Mouse (Mus musculus) neural tube, embryonic 13.5 days (tissue): ENCODE measurements around the gene Col25a1. TPM values are rescaled to one million over a fixed set of nuclear protein-coding genes. Genes with fewer than 3 reads are reported as not detected.

Experiments
- ATAC-seq: fragments of 200-750 bp; cut with Nextera tagmentation; 2 replicates; pipeline ENCODE4 v1.8.0; 2017; ENCODE audit warnings: low read depth, mild to moderate bottlenecking, moderate TSS enrichment, moderate library complexity
- H3K27ac ChIP-seq: fragments of 300-500 bp; sonication (generic); replicated peaks from 2 replicates; pipeline ENCODE4 v1.5.1; 2015; ENCODE audit warnings: moderate library complexity, mild to moderate bottlenecking, inconsistent platforms
- H3K27me3 ChIP-seq: fragments of 300-500 bp; sonication (generic); 2 replicates; pipeline ENCODE4 v1.6.1; 2015; ENCODE audit warnings: mild to moderate bottlenecking, inconsistent platforms
- H3K36me3 ChIP-seq: fragments of 300-500 bp; sonication (generic); 2 replicates; pipeline ENCODE4 v1.6.1; 2015; ENCODE audit warnings: mild to moderate bottlenecking, inconsistent platforms
- H3K4me1 ChIP-seq: fragments of 300-500 bp; sonication (generic); replicated peaks from 2 replicates; pipeline ENCODE4 v1.6.1; 2015; ENCODE audit warnings: inconsistent platforms
- H3K4me2 ChIP-seq: fragments of 300-500 bp; sonication (generic); 2 replicates; pipeline ENCODE4 v1.6.1; 2015; ENCODE audit warnings: inconsistent platforms, mild to moderate bottlenecking, moderate library complexity
- H3K4me3 ChIP-seq: fragments of 300-500 bp; sonication (generic); 2 replicates; pipeline ENCODE4 v1.5.1; 2015; ENCODE audit warnings: mild to moderate bottlenecking, inconsistent platforms
- H3K9ac ChIP-seq: fragments of 300-500 bp; sonication (generic); 2 replicates; pipeline ENCODE4 v1.6.1; 2015; ENCODE audit warnings: moderate library complexity, mild to moderate bottlenecking, inconsistent platforms
- H3K9me3 ChIP-seq: fragments of 300-500 bp; sonication (generic); 2 replicates; pipeline ENCODE4 v1.6.1; 2016; ENCODE audit warnings: inconsistent platforms
- WGBS: fragments of 180-500 bp; shearing (Covaris S2); methylation state at CpG from one replicate; pipeline ENCODE4 v1.1.7; 2015; 5-methylcytosine and 5-hydroxymethylcytosine counted together
- polyA plus RNA-seq: library from polyadenylated mRNA; unstranded; fragments of >200 nt; fragmentation: Nextera tagmentation; extraction: Ambion mirVana; gene quantifications from 2 replicates; pipeline ENCODE4 v1.2.1, GENCODE M21; 2015

Col25a1 gene
- polyA plus RNA-seq, 1 experiment from 2014 or later = 3.1 TPM

GRCm38 (mm10) chr3:130401560-130401852 is 270.2 kb downstream of the Col25a1 start:
- H3K27me3 ChIP-seq = peaks cover 57% of the 10 kb centered on the region

DNA sequence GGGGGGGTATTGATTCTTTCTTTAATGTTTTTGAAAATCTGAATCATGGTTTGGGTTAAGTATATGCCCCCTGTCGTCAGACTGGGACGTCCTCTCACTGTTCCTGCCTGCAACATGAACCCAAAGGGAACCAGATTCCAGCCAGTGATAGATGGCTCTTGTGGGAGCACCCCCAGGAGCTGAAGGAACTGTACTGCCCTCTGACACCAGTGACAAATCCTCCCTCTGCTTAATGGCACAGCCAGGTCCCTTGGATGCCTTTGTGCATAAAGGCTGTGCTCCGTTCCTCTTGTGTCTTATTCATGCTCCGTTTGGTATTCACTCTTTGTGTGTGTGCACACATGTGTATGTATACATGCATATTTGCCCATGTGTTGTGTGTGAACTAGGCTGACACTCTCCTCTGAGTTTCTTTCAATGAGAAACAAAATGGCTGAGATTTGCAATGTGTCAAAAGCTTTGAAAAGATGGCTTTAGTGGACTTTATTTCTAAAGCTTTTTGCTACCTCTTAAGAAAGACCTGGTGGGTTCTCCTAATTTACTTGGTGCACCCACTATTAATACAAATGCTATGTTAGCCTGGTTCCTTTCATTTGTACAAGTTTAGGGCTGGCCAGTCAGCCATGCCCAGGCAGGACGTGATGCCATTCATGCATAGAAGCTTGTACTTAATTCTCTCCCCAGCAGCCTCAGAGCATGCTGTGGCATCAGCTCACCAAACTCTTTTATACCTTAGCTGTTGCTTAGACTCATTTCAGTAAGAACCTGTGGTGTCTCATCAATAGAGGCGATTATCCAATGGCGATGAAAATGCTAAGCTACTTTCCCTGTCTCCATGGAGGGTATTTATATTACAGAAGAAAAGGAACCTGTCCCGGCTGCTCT is 273.5 kb downstream of the Col25a1 start:
- Histone ChIP-seq H3K4me1 (peaks cover 19% of the 10 kb centered on the region), H3K27ac (no peak overlapping the region), H3K4me3 (no peak overlapping the region), H3K27me3 (peaks cover 64% of the 10 kb centered on the region), H3K9me3 (no peaks in the 10 kb centered on the region), H3K9ac (no peak overlapping the region), H3K36me3 (no peaks in the 10 kb centered on the region), H3K4me2 (no peak overlapping the region)
- ATAC-seq = no peak
- WGBS = 35% methylated on average over 8 of the region's 8 CpGs

More at GRCm38 (mm10) chr3:130401560-130401852, 270.2 kb downstream of the Col25a1 start:
- no peak for ATAC-seq
- Histone ChIP-seq H3K4me3 (no peak overlapping the region), H3K36me3 (no peaks in the 10 kb centered on the region), H3K9me3 (no peaks in the 10 kb centered on the region), H3K9ac (no peak overlapping the region), H3K27ac (no peak overlapping the region), H3K4me1 (peaks cover 19% of the 10 kb centered on the region), H3K4me2 (no peak overlapping the region)
- 9% methylated on average over 1 of the region's 1 CpGs for WGBS

DNA sequence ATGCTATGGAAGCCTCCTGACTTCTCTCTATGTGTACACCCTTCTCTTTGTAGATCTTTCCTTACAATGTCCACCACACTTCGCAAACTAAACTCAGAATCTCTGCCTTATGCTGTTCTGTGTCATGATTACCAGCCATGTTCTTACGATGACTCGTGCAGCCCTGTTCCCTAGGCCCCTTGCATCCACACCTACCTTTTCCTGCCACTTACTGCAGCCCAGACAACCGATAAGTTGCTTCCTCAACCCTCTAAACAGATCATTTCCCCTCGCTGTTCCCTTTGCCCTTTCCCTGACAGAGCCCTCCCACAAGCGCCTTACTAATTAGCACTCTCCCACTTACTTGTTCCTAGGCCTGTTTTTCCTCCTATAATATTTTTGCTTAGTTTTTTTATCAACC is 275.9 kb downstream of the Col25a1 start:
- Histone ChIP-seq H3K27ac (no peak overlapping the region), H3K27me3 (peaks cover 55% of the 10 kb centered on the region), H3K9me3 (no peaks in the 10 kb centered on the region), H3K4me2 (no peak overlapping the region), H3K4me1 (0 out of 2 replicates have a peak, but pooled peaks cover 8% of the 10 kb centered on the region), H3K36me3 (no peaks in the 10 kb centered on the region), H3K9ac (no peak overlapping the region), H3K4me3 (no peak overlapping the region)
- no peak for ATAC-seq
- 70% methylated on average over 6 of the region's 6 CpGs for WGBS

GRCm38 (mm10) chr3:130413239-130413638 is 281.9 kb downstream of the Col25a1 start:
- H3K27me3 ChIP-seq = peaks cover 15% of the 10 kb centered on the region
- no peak overlapping the region for H3K4me3 ChIP-seq
- H3K4me1 ChIP-seq = peaks cover 4% of the 10 kb centered on the region
- H3K27ac ChIP-seq = no peak overlapping the region
- no peak overlapping the region for H3K9ac ChIP-seq
- H3K4me2 ChIP-seq = no peak overlapping the region
- peak; percentile 63 for ATAC-seq
- no peaks in the 10 kb centered on the region for H3K36me3 ChIP-seq
- 10% methylated on average over 4 of the region's 4 CpGs for WGBS
- H3K9me3 ChIP-seq = no peaks in the 10 kb centered on the region

DNA sequence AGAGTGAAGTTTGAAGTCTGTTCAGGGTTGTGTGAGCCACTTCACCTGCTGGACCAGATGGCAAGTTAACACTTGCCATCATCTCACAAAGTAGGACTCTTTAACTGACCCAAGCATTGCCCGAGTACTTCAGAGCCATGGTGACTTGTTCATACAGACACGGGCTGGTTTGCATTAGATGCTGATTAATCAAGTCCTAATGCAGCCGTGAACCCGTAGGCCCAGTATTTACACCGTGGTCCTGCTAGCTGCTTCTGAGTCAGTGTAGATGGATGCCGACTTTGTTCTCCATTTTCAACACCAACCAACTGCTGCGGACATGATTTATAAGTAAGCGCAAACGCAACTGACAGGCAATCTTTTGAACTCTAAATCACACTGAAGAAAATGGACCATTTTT is 287.6 kb downstream of the Col25a1 start:
- WGBS = 79% methylated on average over 9 of the region's 9 CpGs
- ATAC-seq = no peak
- no peak overlapping the region for H3K4me2 ChIP-seq

DNA sequence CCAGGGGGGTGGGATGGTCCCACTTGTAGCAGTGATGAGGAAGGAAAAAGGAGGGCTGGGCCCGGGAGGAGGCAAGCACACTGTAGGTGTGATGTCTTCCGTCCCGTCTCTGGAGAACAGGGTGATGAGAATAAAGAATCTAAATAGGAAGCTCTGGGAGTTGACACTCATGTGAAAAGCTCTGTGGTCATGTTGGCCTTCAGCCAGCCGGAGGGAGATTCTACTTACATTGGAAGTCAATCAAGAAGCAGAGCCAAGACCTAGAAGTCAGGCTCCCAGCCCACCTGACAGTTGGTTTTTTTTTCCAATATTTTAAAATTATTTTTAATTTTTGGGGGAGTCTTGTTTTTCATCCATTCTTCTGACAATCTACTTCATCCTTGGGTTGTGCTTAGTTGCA is 297.5 kb downstream of the Col25a1 start:
- 88% methylated on average over 4 of the region's 4 CpGs for WGBS
- no peak overlapping the region for H3K4me3 ChIP-seq

More for the DNA sequence above, 287.6 kb downstream of the Col25a1 start:
- Histone ChIP-seq H3K4me1 (no peaks in the 10 kb centered on the region), H3K4me3 (no peak overlapping the region), H3K9me3 (no peaks in the 10 kb centered on the region), H3K27me3 (no peaks in the 10 kb centered on the region; the same call in 1 of the 2 replicates), H3K36me3 (no peaks in the 10 kb centered on the region), H3K9ac (no peak overlapping the region), H3K27ac (no peak overlapping the region)

DNA sequence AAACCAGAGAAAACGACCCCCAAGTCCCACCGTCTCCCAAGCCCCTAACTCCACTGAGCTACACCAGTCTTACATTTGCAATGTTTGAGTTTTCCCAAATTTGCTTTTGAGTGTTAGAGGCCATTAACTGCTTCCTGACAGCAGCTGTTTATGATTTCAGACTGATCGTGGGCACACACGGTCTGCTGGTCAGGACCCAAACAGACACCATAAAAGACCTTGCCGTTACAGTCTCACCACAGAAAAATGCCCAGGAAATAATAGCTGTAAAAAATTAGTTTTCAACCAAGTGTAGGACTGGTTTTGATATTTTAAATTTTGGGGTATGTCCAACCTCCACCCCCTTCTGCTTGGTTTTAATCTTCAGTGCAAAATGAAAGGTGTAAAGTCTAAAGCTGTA is 298.8 kb downstream of the Col25a1 start:
- no peaks in the 10 kb centered on the region for H3K27me3 ChIP-seq
- no peak overlapping the region for H3K27ac ChIP-seq
- no peak overlapping the region for H3K4me3 ChIP-seq
- WGBS = 80% methylated on average over 5 of the region's 5 CpGs
- no peaks in the 10 kb centered on the region for H3K9me3 ChIP-seq
- H3K4me2 ChIP-seq = no peak overlapping the region
- no peaks in the 10 kb centered on the region for H3K4me1 ChIP-seq
- no peaks in the 10 kb centered on the region for H3K36me3 ChIP-seq
- no peak overlapping the region for H3K9ac ChIP-seq
- no peak for ATAC-seq

More for the DNA sequence above, 297.5 kb downstream of the Col25a1 start:
- Histone ChIP-seq H3K4me2 (no peak overlapping the region), H3K36me3 (no peaks in the 10 kb centered on the region), H3K9me3 (no peaks in the 10 kb centered on the region), H3K9ac (no peak overlapping the region), H3K27me3 (no peaks in the 10 kb centered on the region), H3K4me1 (no peaks in the 10 kb centered on the region), H3K27ac (no peak overlapping the region)
- no peak for ATAC-seq

DNA sequence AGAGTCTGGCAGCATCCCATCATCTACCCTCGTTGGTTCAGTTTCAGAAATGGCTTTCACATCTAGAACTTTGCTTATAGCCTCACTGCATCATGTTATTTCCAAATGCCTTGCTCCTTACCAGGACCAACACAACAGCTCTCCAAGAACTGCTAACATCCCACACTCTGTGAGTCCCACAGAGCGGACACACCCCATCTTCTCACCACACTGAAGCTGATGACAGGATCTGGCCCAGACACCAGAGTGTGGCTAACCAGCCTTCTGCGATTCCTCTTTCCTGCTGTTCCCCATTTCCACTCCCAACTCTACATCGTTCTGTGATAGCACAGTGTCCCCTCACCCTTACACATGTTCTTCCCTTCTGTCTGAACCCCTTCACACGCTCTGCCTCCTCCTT is 301.5 kb downstream of the Col25a1 start:
- no peaks in the 10 kb centered on the region for H3K4me1 ChIP-seq
- no peak for ATAC-seq
- H3K27ac ChIP-seq = no peak overlapping the region
- no peak overlapping the region for H3K4me3 ChIP-seq
- H3K9ac ChIP-seq = no peak overlapping the region
- no peaks in the 10 kb centered on the region for H3K27me3 ChIP-seq
- no peak overlapping the region for H3K4me2 ChIP-seq
- H3K9me3 ChIP-seq = no peaks in the 10 kb centered on the region
- WGBS = 85% methylated on average over 5 of the region's 5 CpGs
- no peaks in the 10 kb centered on the region for H3K36me3 ChIP-seq

DNA sequence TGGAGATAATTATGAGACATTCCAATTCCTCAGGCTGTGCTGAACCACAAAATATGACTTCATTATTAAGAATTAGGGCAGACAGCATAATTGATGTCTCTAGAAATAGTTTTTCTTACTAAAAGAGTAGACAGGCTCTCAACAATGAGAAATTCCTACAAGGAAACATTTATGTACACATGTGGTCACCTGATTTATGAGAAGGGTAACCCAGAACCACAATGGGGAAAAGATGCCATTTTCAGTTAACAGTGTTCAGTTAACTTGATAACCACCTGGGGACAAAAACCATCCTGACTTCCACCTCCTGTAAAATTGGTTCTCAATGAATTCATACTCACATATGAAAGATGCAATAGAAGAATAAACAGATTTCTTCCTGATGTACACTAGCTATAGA is 305.7 kb downstream of the Col25a1 start:
- H3K4me2 ChIP-seq = no peak overlapping the region
- H3K9ac ChIP-seq = no peak overlapping the region
- no peaks in the 10 kb centered on the region for H3K27me3 ChIP-seq
- no peaks in the 10 kb centered on the region for H3K36me3 ChIP-seq
- H3K9me3 ChIP-seq = no peaks in the 10 kb centered on the region
- H3K4me1 ChIP-seq = no peaks in the 10 kb centered on the region
- H3K4me3 ChIP-seq = no peak overlapping the region
- H3K27ac ChIP-seq = no peak overlapping the region
- ATAC-seq = no peak

- Histone ChIP-seq H3K27me3 (no peaks in the 10 kb centered on the region), H3K4me3 (no peak overlapping the region), H3K27ac (no peak overlapping the region), H3K4me2 (no peak overlapping the region), H3K4me1 (no peaks in the 10 kb centered on the region), H3K9ac (no peak overlapping the region), H3K36me3 (no peaks in the 10 kb centered on the region), H3K9me3 (no peaks in the 10 kb centered on the region)
- WGBS = 86% methylated on average over 6 of the region's 6 CpGs
- no peak for ATAC-seq
These were observed 308.5 kb downstream of the Col25a1 start for GRCm38 (mm10) chr3:130439767-130440166.

GRCm38 (mm10) chr3:130440689-130441088 is 309.4 kb downstream of the Col25a1 start:
- no peaks in the 10 kb centered on the region for H3K36me3 ChIP-seq
- no peak overlapping the region for H3K4me2 ChIP-seq
- no peaks in the 10 kb centered on the region for H3K4me1 ChIP-seq
- 76% methylated on average over 12 of the region's 12 CpGs for WGBS
- no peak overlapping the region for H3K4me3 ChIP-seq
- no peaks in the 10 kb centered on the region for H3K27me3 ChIP-seq
- H3K27ac ChIP-seq = no peak overlapping the region
- no peak for ATAC-seq
- no peaks in the 10 kb centered on the region for H3K9me3 ChIP-seq
- no peak overlapping the region for H3K9ac ChIP-seq

- no peak for ATAC-seq
- H3K4me3 ChIP-seq = no peak overlapping the region
- no peaks in the 10 kb centered on the region for H3K4me1 ChIP-seq
- H3K27ac ChIP-seq = no peak overlapping the region
- H3K9ac ChIP-seq = no peak overlapping the region
- no peak overlapping the region for H3K4me2 ChIP-seq
- H3K27me3 ChIP-seq = no peaks in the 10 kb centered on the region
- H3K9me3 ChIP-seq = no peaks in the 10 kb centered on the region
- H3K36me3 ChIP-seq = no peaks in the 10 kb centered on the region
- 64% methylated on average over 13 of the region's 13 CpGs for WGBS
These were observed 312.7 kb downstream of the Col25a1 start for GRCm38 (mm10) chr3:130443842-130444627.
